Mouse (Mus musculus) heart, embryonic 13.5 days (tissue): Measurements from ENCODE around the gene Ankle2. TPM values are rescaled to one million over a fixed set of nuclear protein-coding genes. Genes with fewer than 3 reads are reported as not detected.
A peak's percentile ranks its signal among the peaks of the same experiment; 100 is the strongest.

Source experiments
- ATAC-seq: fragments of 200-750 bp; cut with Nextera tagmentation; 2 replicates; pipeline ENCODE4 v1.8.0; 2017; ENCODE audit warnings: moderate TSS enrichment; ENCODE audit not compliant: insufficient number of reproducible peaks, low FRiP score, low TSS enrichment; ENCODE audit errors: extremely low read depth
- H3K27ac ChIP-seq: fragments of 300-500 bp; sonication (generic); replicated peaks from 2 replicates; pipeline ENCODE4 v1.5.1; 2015; ENCODE audit warnings: moderate library complexity, mild to moderate bottlenecking, inconsistent platforms
- H3K27me3 ChIP-seq: fragments of 300-500 bp; sonication (generic); replicated peaks from 2 replicates; pipeline ENCODE4 v1.6.1; 2015; ENCODE audit warnings: mild to moderate bottlenecking, inconsistent platforms
- H3K36me3 ChIP-seq: fragments of 300-500 bp; sonication (generic); 2 replicates; pipeline ENCODE4 v1.6.1; 2015; ENCODE audit warnings: mild to moderate bottlenecking, inconsistent platforms
- H3K4me1 ChIP-seq: fragments of 300-500 bp; sonication (generic); 2 replicates; pipeline ENCODE4 v1.6.1; 2015; ENCODE audit warnings: inconsistent platforms
- H3K4me2 ChIP-seq: fragments of 300-500 bp; sonication (generic); 2 replicates; pipeline ENCODE4 v1.6.1; 2015; ENCODE audit warnings: inconsistent platforms, mild to moderate bottlenecking, moderate library complexity
- H3K4me3 ChIP-seq: fragments of 300-500 bp; sonication (generic); 2 replicates; pipeline ENCODE4 v1.5.1; 2015; ENCODE audit warnings: moderate library complexity, mild to moderate bottlenecking, inconsistent platforms
- H3K9ac ChIP-seq: fragments of 300-500 bp; sonication (generic); 2 replicates; pipeline ENCODE4 v1.6.1; 2015; ENCODE audit warnings: inconsistent platforms, mild to moderate bottlenecking, moderate library complexity
- H3K9me3 ChIP-seq: fragments of 300-500 bp; sonication (generic); 2 replicates; pipeline ENCODE4 v1.6.1; 2016; ENCODE audit warnings: inconsistent platforms
- WGBS: fragments of 180-500 bp; shearing (Covaris S2); methylation state at CpG from one replicate; pipeline ENCODE4 v1.1.7; 2015; ENCODE audit warnings: mixed read lengths; 5-methylcytosine and 5-hydroxymethylcytosine counted together
- polyA plus RNA-seq: library from polyadenylated mRNA; unstranded; fragments of >200 nt; fragmentation: Nextera tagmentation; extraction: Ambion mirVana; gene quantifications from 2 replicates; pipeline ENCODE4 v1.2.1, GENCODE M21; 2015

The Ankle2 gene
- polyA plus RNA-seq, 1 experiment from 2014 or later: 16.1 TPM

GRCm38 (mm10) chr5:110231638-110232037 lies 834 bp downstream of the Ankle2 start:
- Histone ChIP-seq H3K27ac (no peak overlapping the region), H3K9me3 (no peaks in the 10 kb centered on the region), H3K9ac (peak overlapping the region; percentile 97), H3K4me3 (peak overlapping the region; percentile 91), H3K4me1 (peaks cover 22% of the 10 kb centered on the region), H3K27me3 (no peaks in the 10 kb centered on the region), H3K4me2 (peak overlapping the region; percentile 83), H3K36me3 (peaks cover 40% of the 10 kb centered on the region)
- 42% methylated on average over 13 of the region's 13 CpGs for WGBS
- no peak for ATAC-seq

GRCm38 (mm10) chr5:110232346-110232745 lies 1.5 kb downstream of the Ankle2 start:
- Histone ChIP-seq H3K4me2 (peak overlapping the region; percentile 83), H3K4me3 (peak overlapping the region; percentile 91), H3K36me3 (peaks cover 40% of the 10 kb centered on the region), H3K9me3 (no peaks in the 10 kb centered on the region), H3K27ac (no peak overlapping the region), H3K9ac (no peak overlapping the region), H3K27me3 (no peaks in the 10 kb centered on the region), H3K4me1 (peaks cover 22% of the 10 kb centered on the region)
- ATAC-seq: no peak
- WGBS: 80% methylated on average over 6 of the region's 6 CpGs

DNA sequence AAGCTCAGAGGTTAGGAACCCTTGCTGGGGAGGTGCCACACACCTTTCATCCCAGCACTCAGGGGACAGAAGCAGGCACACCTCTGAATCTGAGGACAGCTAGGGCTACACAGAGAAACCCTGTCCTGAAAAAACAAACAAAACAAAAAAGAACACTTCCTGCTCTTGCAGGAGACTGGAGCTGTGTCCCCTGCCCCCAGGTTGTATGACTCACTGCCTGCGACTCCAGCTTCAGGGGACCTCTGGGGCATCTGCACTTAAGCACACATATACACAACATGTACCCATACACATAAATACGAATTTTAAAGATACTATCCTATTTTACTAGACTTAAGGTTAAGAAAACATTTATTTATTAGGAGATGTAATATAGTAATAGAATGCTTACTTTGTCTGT lies 13.3 kb downstream of the Ankle2 start:
- peaks cover 98% of the 10 kb centered on the region for H3K36me3 ChIP-seq
- H3K4me2 ChIP-seq: no peak overlapping the region
- H3K4me3 ChIP-seq: no peak overlapping the region
- no peak for ATAC-seq
- WGBS: 76% methylated on average over 2 of the region's 2 CpGs
- no peak overlapping the region for H3K27ac ChIP-seq
- H3K9ac ChIP-seq: no peak overlapping the region
- H3K9me3 ChIP-seq: no peaks in the 10 kb centered on the region
- H3K27me3 ChIP-seq: no peaks in the 10 kb centered on the region
- H3K4me1 ChIP-seq: no peaks in the 10 kb centered on the region

DNA sequence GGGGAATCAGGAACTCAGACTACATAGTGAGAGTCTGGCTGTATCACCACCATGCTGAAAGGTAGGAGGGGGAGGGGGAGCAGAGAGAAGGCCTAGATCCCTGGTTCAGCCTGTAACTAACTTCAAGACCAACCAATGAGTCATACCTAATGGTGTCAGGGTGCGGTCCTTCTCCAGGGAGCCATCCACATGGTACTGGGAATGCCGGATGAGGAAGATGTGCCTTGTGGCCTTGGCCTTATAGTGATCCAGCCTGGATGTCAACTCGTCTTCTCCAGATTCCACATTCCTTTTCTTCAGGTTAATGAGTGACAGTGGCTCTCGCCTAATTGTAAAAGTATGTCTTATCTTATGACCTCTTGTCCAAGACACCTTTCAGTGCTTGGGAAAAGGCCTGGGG lies 36.1 kb downstream of the Ankle2 start:
- H3K4me3 ChIP-seq: no peak overlapping the region
- no peak overlapping the region for H3K9ac ChIP-seq
- no peaks in the 10 kb centered on the region for H3K9me3 ChIP-seq
- peaks cover 13% of the 10 kb centered on the region for H3K4me1 ChIP-seq
- H3K27me3 ChIP-seq: no peaks in the 10 kb centered on the region
- WGBS: 77% methylated on average over 4 of the region's 4 CpGs
- peaks cover 48% of the 10 kb centered on the region for H3K36me3 ChIP-seq
- ATAC-seq: no peak
- no peak overlapping the region for H3K27ac ChIP-seq
- H3K4me2 ChIP-seq: no peak overlapping the region

GRCm38 (mm10) chr5:110269141-110270101 lies 38.6 kb downstream of the Ankle2 start, which contains the start of gene Pgam5:
TSS of gene Pgam5 (minus strand) at chr5:110269913.
- Histone ChIP-seq H3K9me3 (no peaks in the 10 kb centered on the region), H3K4me3 (peak within 1 kb of the TSS; percentile 90), H3K4me1 (peaks cover 13% of the 10 kb centered on the region), H3K4me2 (peak within 1 kb of the TSS; percentile 90), H3K36me3 (peaks cover 31% of the 10 kb centered on the region), H3K27ac (peak within 1 kb of the TSS; percentile 50), H3K9ac (peak within 1 kb of the TSS; percentile 90), H3K27me3 (no peaks in the 10 kb centered on the region)
- under 1% methylated on average over 66 of the region's 66 CpGs for WGBS
- ATAC-seq: peak; percentile 85; the same call in 1 of the 2 replicates

DNA sequence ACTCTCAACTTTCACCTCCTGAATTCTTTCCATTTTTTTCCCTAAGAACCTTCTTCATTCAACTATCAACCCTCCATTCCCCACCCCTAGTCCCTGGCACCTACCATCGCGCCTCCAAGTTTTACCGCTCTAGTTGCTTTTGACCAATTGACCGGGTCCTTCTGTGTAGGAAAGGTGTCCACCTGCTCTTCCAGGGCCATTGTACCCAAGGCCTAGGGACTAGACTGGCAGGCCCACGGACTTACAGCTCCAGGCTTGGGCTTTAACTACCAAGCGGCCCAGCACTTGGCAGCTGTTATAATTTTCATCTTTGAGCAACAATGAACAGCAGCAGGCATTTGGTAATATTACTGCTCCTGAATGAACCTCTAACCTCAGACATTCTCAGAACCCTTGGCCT lies 39.4 kb downstream of the Ankle2 start:
- Histone ChIP-seq H3K36me3 (peaks cover 23% of the 10 kb centered on the region), H3K4me1 (peaks cover 13% of the 10 kb centered on the region), H3K4me3 (no peak overlapping the region), H3K9me3 (no peaks in the 10 kb centered on the region), H3K27ac (no peak overlapping the region), H3K27me3 (no peaks in the 10 kb centered on the region), H3K4me2 (no peak overlapping the region), H3K9ac (no peak overlapping the region)
- 89% methylated on average over 6 of the region's 6 CpGs for WGBS
- ATAC-seq: no peak

- no peak overlapping the region for H3K27ac ChIP-seq
- peaks cover under 1% of the 10 kb centered on the region for H3K4me1 ChIP-seq
- H3K4me3 ChIP-seq: no peak overlapping the region
- H3K36me3 ChIP-seq: no peaks in the 10 kb centered on the region
- ATAC-seq: no peak
- no peaks in the 10 kb centered on the region for H3K9me3 ChIP-seq
- WGBS: 70% methylated on average over 4 of the region's 4 CpGs
- H3K9ac ChIP-seq: no peak overlapping the region
- no peaks in the 10 kb centered on the region for H3K27me3 ChIP-seq
- no peak overlapping the region for H3K4me2 ChIP-seq
Observed at GRCm38 (mm10) chr5:110274147-110274546, 43.3 kb downstream of the Ankle2 start.

GRCm38 (mm10) chr5:110274846-110275245 lies 44.0 kb downstream of the Ankle2 start:
- 68% methylated on average over 2 of the region's 2 CpGs for WGBS
- no peak overlapping the region for H3K4me3 ChIP-seq
- no peak overlapping the region for H3K27ac ChIP-seq
- no peak overlapping the region for H3K9ac ChIP-seq
- no peaks in the 10 kb centered on the region for H3K4me1 ChIP-seq
- ATAC-seq: no peak
- no peaks in the 10 kb centered on the region for H3K36me3 ChIP-seq
- no peaks in the 10 kb centered on the region for H3K27me3 ChIP-seq
- H3K9me3 ChIP-seq: no peaks in the 10 kb centered on the region
- H3K4me2 ChIP-seq: no peak overlapping the region

DNA sequence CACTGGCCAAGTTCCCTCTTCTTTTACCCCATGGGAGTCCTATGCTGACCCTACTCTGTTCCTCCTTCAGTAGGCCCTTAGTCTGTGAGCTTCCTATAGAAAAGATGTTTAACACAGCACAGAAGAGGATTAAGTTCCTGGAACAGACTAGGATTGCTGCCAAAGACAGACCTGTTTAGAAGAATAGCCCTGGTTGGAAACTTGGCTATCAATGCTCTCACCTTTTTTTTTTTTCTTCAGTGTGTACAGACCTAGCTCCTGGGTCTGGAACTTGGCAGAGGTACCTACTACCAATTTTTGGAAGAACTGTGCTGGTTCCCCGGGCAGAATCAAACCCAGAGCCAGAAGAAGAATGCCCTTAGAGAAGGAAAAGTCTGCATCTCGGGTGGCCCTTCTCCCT lies 45.6 kb downstream of the Ankle2 start:
- no peak overlapping the region for H3K9ac ChIP-seq
- H3K4me1 ChIP-seq: no peaks in the 10 kb centered on the region
- no peak overlapping the region for H3K4me2 ChIP-seq
- 63% methylated on average over 2 of the region's 2 CpGs for WGBS
- no peaks in the 10 kb centered on the region for H3K27me3 ChIP-seq
- H3K4me3 ChIP-seq: no peak overlapping the region
- H3K36me3 ChIP-seq: no peaks in the 10 kb centered on the region
- H3K9me3 ChIP-seq: no peaks in the 10 kb centered on the region
- H3K27ac ChIP-seq: no peak overlapping the region
- no peak for ATAC-seq

DNA sequence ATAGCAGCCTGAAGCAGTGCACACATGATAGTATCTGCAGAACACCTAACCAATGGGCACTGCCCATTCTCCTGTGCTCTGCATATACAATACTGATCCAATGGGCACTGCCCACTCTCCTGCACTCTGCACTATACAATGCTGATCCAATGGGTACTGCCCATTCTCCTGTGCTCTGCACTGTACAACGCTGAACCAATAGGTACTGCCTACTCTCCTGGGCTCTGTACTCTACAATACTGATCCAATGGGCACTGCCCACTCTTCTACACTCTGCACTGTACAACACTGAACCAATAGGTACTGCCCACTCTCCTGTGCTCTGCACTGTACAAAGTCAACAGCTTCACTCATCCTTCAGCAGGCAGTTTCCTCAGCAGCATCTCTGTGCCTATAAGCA lies 46.1 kb downstream of the Ankle2 start:
- Histone ChIP-seq H3K27ac (no peak overlapping the region), H3K4me1 (no peaks in the 10 kb centered on the region), H3K9ac (no peak overlapping the region), H3K9me3 (no peaks in the 10 kb centered on the region), H3K4me2 (no peak overlapping the region), H3K4me3 (no peak overlapping the region), H3K27me3 (no peaks in the 10 kb centered on the region), H3K36me3 (no peaks in the 10 kb centered on the region)
- no peak for ATAC-seq
- 96% methylated on average over 1 of the region's 1 CpGs for WGBS

- H3K9me3 ChIP-seq: no peaks in the 10 kb centered on the region
- no peak overlapping the region for H3K9ac ChIP-seq
- 0 out of 2 replicates have a peak, but pooled peaks cover 2% of the 10 kb centered on the region for H3K27me3 ChIP-seq
- H3K4me2 ChIP-seq: no peak overlapping the region
- H3K27ac ChIP-seq: no peak overlapping the region
- 73% methylated on average over 2 of the region's 2 CpGs for whole genome bisulfite sequencing
- H3K36me3 ChIP-seq: no peaks in the 10 kb centered on the region
- no peak overlapping the region for H3K4me3 ChIP-seq
- peaks cover 19% of the 10 kb centered on the region for H3K4me1 ChIP-seq
- ATAC-seq: no peak
Observed at GRCm38 (mm10) chr5:110281984-110282383, 51.2 kb downstream of the Ankle2 start.

GRCm38 (mm10) chr5:110284536-110284935 lies 53.7 kb downstream of the Ankle2 start:
- H3K9ac ChIP-seq: no peak overlapping the region
- peak overlapping the region; percentile 99 for H3K4me2 ChIP-seq
- WGBS: 2% methylated on average over 4 of the region's 4 CpGs

More at GRCm38 (mm10) chr5:110284536-110284935, 53.7 kb downstream of the Ankle2 start:
- H3K4me1 ChIP-seq: peaks cover 26% of the 10 kb centered on the region
- H3K36me3 ChIP-seq: peaks cover 5% of the 10 kb centered on the region
- H3K9me3 ChIP-seq: no peaks in the 10 kb centered on the region
- H3K27ac ChIP-seq: no peak overlapping the region
- H3K27me3 ChIP-seq: 0 out of 2 replicates have a peak, but pooled peaks cover 2% of the 10 kb centered on the region
- ATAC-seq: no peak
- peak overlapping the region; percentile 79 for H3K4me3 ChIP-seq
